Mouse (Mus musculus): ENCODE results near the gene B4galt4.

DNA sequence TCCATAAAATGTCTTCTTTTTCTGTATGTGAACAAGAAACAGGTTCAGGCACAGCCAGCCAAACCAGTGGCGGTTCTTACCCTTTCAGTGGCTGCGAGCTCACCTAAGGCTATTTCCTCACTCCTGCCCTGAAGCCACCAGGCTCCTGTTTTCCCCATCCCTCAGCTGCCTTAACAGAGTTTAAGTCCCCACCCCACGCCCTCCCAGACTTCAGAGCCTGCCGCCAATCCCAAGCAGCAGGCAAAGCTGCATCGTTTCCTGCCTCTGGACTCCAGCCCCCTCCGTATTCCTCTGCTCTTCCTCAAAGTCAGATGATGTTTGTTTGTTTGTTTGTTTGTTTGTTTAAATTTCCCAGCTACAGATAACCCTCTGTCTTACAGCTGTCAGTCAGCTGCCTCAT is 38.6 kb upstream of the B4galt4 start:
- TF ChIP-seq POLR2A (IDR thresholded peaks at IDR 0.05; ENCODE audit: extremely low read depth, insufficient read depth, low read length) (no peak), CTCF (IDR thresholded peaks at IDR 0.05; ENCODE audit: extremely low read depth, insufficient read depth, low read length) (no peak)

Data from cortical plate, adult 2 months (tissue).